ENCODE assay signal across 35 mouse cellular contexts in genomic region chr9:6881187-6881984, GRCm38 (mm10).
"Had no signal": no experiment of that assay in that cellular context is flagged by ENCODE, and none has a peak within 500 bp of the region (broad histone marks: within the 10 kb centered on the region; RNA-seq: fewer than 3 reads in every experiment).

No protein-coding gene starts in this region.

- H3K4me2 ChIP-seq: heart, embryonic 11.5 days; heart, embryonic 12.5 days; heart, embryonic 13.5 days; heart, embryonic 15.5 days; hindbrain, embryonic 12.5 days; hindbrain, embryonic 13.5 days; hindbrain, embryonic 14.5 days; hindbrain, embryonic 15.5 days; intestine, embryonic 15.5 days; kidney, embryonic 15.5 days had no signal

- H3K36me3 ChIP-seq: heart, embryonic 10.5 days; heart, embryonic 12.5 days; heart, embryonic 13.5 days; heart, embryonic 15.5 days; hindbrain, embryonic 10.5 days; hindbrain, embryonic 12.5 days; hindbrain, embryonic 13.5 days; hindbrain, embryonic 15.5 days; intestine, embryonic 15.5 days; kidney, embryonic 15.5 days had no signal

- H3K9me3 ChIP-seq: heart, embryonic 12.5 days; heart, embryonic 13.5 days; heart, embryonic 15.5 days; hindbrain, embryonic 12.5 days; hindbrain, embryonic 13.5 days; hindbrain, embryonic 15.5 days; intestine, embryonic 15.5 days; kidney, embryonic 15.5 days had no signal

- H3K4me3 ChIP-seq: heart, embryonic 10.5 days; heart, embryonic 12.5 days; heart, embryonic 13.5 days; heart, embryonic 15.5 days; hindbrain, embryonic 10.5 days; hindbrain, embryonic 12.5 days; hindbrain, embryonic 13.5 days; hindbrain, embryonic 15.5 days; intestine, embryonic 15.5 days; kidney, embryonic 15.5 days; layer of hippocampus, adult 2 months had no signal

- H3K27ac ChIP-seq: heart, embryonic 10.5 days; heart, embryonic 13.5 days; heart, embryonic 15.5 days; hindbrain, embryonic 10.5 days; hindbrain, embryonic 12.5 days; hindbrain, embryonic 13.5 days; hindbrain, embryonic 14.5 days; hindbrain, embryonic 15.5 days; hindbrain, postnatal 0 days; intestine, embryonic 15.5 days; kidney, embryonic 15.5 days; kidney, postnatal 0 days; layer of hippocampus, adult 2 months had no signal

- H3K9ac ChIP-seq: heart, embryonic 12.5 days; heart, embryonic 13.5 days; heart, embryonic 15.5 days; hindbrain, embryonic 12.5 days; hindbrain, embryonic 13.5 days; hindbrain, embryonic 14.5 days; hindbrain, embryonic 15.5 days; intestine, embryonic 15.5 days; kidney, embryonic 15.5 days had no signal

- DNase-seq: heart, postnatal 10 days; heart, postnatal 14 days; heart, postnatal 36 days; heart, postnatal 4 days; kidney, adult 11 months; kidney, adult 18-20 months; kidney, adult 2 months; kidney, adult 8-10 months; kidney, adult 9 months; kidney, postnatal 10 days; kidney, postnatal 14 days; kidney, postnatal 25 days; kidney, postnatal 36 days; kidney, postnatal 4 days; layer of hippocampus, adult 9-11 months; layer of hippocampus, postnatal 36 days had no signal

- H3K27me3 ChIP-seq: heart, embryonic 12.5 days; heart, embryonic 13.5 days; heart, embryonic 15.5 days; hindbrain, embryonic 12.5 days; hindbrain, embryonic 13.5 days; hindbrain, embryonic 15.5 days; intestine, embryonic 15.5 days; kidney, embryonic 15.5 days had no signal

- ATAC-seq: hindbrain, embryonic 16.5 days; hindbrain, postnatal 0 days; inflammation-experienced regulatory T-cells, adult 6 months; intestine, embryonic 15.5 days; intestine, embryonic 16.5 days; intestine, postnatal 0 days had no signal

- H3K4me1 ChIP-seq: heart, embryonic 10.5 days; heart, embryonic 12.5 days; heart, embryonic 13.5 days; heart, embryonic 15.5 days; hindbrain, embryonic 10.5 days; hindbrain, embryonic 12.5 days; hindbrain, embryonic 13.5 days; hindbrain, embryonic 15.5 days; intestine, embryonic 15.5 days; kidney, embryonic 15.5 days had no signal
